ENCODE assay signal across 9 mouse cellular contexts in the genomic region with DNA sequence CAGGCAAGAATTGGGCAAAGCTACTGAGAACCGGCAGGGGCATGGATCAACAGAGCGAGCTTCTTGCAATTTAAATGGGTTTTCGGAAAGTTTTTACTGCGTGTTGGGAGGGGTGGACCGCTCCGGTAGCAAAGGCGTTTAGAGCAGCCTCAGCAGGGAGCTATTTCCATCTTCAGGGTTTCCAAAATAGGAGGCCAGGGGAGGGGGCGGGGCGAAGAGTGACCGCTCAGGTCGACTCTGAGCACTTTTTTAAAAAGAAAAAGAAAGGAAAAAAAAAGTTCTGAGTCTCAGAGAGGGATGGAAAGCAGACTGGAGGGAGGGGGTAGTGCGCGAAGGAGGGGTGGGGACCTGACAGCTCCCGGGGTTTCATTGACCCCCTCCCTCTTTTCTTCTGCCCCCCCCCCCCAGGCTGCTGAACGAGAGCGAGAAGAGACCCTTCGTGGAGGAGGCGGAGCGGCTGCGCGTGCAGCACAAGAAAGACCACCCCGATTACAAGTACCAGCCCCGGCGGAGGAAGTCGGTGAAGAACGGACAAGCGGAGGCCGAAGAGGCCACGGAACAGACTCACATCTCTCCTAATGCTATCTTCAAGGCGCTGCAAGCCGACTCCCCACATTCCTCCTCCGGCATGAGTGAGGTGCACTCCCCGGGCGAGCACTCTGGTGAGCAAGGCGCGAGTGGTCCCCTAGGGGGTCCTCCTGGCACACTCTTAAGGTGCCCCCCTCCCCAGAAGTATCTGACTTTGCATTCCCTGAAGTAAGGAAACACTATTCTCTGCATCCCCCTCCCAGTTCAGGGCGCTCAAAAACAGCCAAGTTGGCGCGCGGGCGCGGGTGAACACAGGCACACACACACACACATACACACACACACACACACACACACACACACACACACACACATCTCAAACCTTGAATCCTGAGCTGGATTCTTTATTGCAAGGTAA. TPM values are rescaled to one million over a fixed set of nuclear protein-coding genes. Genes with fewer than 3 reads are reported as not detected.
DNase-seq lines count a peak whose midpoint lies in the region; ATAC-seq and TF ChIP-seq lines count a peak whose summit lies in the region.
"Had no signal": no experiment of that assay in that cellular context is flagged by ENCODE, and none has a peak within 500 bp of the region (broad histone marks: within the 10 kb centered on the region; RNA-seq: fewer than 3 reads in every experiment).

No protein-coding gene starts in this region.

- H3K4me2 ChIP-seq in embryonic facial prominence, embryonic 14.5 days (ENCODE audit: low read depth, low read length): peak overlapping the region; percentile 81
- peak overlapping the region; percentile 84 for H3K4me2 ChIP-seq in intestine, postnatal 0 days (replicated peaks; ENCODE audit: low read depth)
- H3K4me2 ChIP-seq in neural tube, embryonic 14.5 days (ENCODE audit: low read depth, low read length): peak overlapping the region; percentile 93

- H3K4me3 ChIP-seq in C2C12 (ENCODE audit: insufficient read depth, poor library complexity, severe bottlenecking): peak overlapping the region; percentile 87
- peak overlapping the region; percentile 73 for H3K4me3 ChIP-seq in embryonic facial prominence, embryonic 14.5 days (ENCODE audit: low read depth, low read length)
- H3K4me3 ChIP-seq in intestine, postnatal 0 days (ENCODE audit: low read depth, low read length): peak overlapping the region; percentile 78
- peak overlapping the region; percentile 60 for H3K4me3 ChIP-seq in neural tube, embryonic 14.5 days (ENCODE audit: low read depth, low read length)

- intact Hi-C loops in heart, postnatal 14 days (cut with DNase I): loop anchor here (2.0 to 10.0 kb wide), 3 partner anchors 59 to 381 kb away; no protein-coding TSS in a partner anchor
- intact Hi-C loops in gastrocnemius, postnatal 36 days (cut with DNase I): loop anchor here (2.0 to 5.0 kb wide), 2 partner anchors 383 to 1246 kb away; no protein-coding TSS in a partner anchor

- H3K9ac ChIP-seq in embryonic facial prominence, embryonic 14.5 days (ENCODE audit: low read depth, low read length): peak overlapping the region; percentile 85
- peak overlapping the region; percentile 48 for H3K9ac ChIP-seq in intestine, postnatal 0 days (ENCODE audit: low read depth, low read length)
- peak overlapping the region; percentile 64 for H3K9ac ChIP-seq in neural tube, embryonic 14.5 days (replicated peaks; ENCODE audit: low read depth, low read length)

- TF ChIP-seq CTCF in C2C12 (IDR thresholded peaks at IDR 0.05; ENCODE audit: control insufficient read depth, insufficient read depth, insufficient read length): no peak
- no peak for TF ChIP-seq CTCF in intestine, postnatal 0 days (IDR thresholded peaks at IDR 0.05; ENCODE audit: low read depth)

- H3K9me3 ChIP-seq in embryonic facial prominence, embryonic 14.5 days (ENCODE audit: control insufficient read depth, low read length): no peaks in the 10 kb centered on the region
- no peaks in the 10 kb centered on the region for H3K9me3 ChIP-seq in intestine, postnatal 0 days (ENCODE audit: control insufficient read depth)
- no peaks in the 10 kb centered on the region for H3K9me3 ChIP-seq in neural tube, embryonic 14.5 days (ENCODE audit: control insufficient read depth, low read length)

- H3K27ac ChIP-seq in embryonic facial prominence, embryonic 14.5 days (replicated peaks; ENCODE audit: low read depth, low read length): peak overlapping the region; percentile 96
- peak overlapping the region; percentile 46 for H3K27ac ChIP-seq in intestine, postnatal 0 days (ENCODE audit: low read depth, low read length)
- H3K27ac ChIP-seq in neural tube, embryonic 14.5 days (ENCODE audit: low read depth, low read length): peak overlapping the region; percentile 52; the same call in 1 of the 2 replicates

- H3K79me3 ChIP-seq in C2C12 (ENCODE audit: low read depth): peaks cover 25% of the 10 kb centered on the region

- no peak for ATAC-seq in embryonic facial prominence, embryonic 14.5 days (ENCODE audit: low read depth)
- no peak for ATAC-seq in intestine, postnatal 0 days
- ATAC-seq in neural tube, embryonic 14.5 days (ENCODE audit: low read depth): no peak

- peak; percentile 91 for DNase-seq in heart, adult 11 months
- DNase-seq in heart, postnatal 14 days: no peak
- DNase-seq in embryonic facial prominence, embryonic 14.5 days (ENCODE audit: low spot score): peak; percentile 69
- no peak for DNase-seq in gastrocnemius, postnatal 36 days
- DNase-seq in right cerebral cortex, postnatal 36 days (ENCODE audit: low spot score in 2 of 2): no peak

- H3K79me2 ChIP-seq in C2C12 (ENCODE audit: control insufficient read depth, insufficient read depth): peaks cover 40% of the 10 kb centered on the region

- 1% methylated on average over 35 of the region's 42 CpGs for WGBS in embryonic facial prominence, embryonic 14.5 days
- under 1% methylated on average over 42 of the region's 42 CpGs for WGBS in intestine, postnatal 0 days
- WGBS in neural tube, embryonic 14.5 days: under 1% methylated on average over 42 of the region's 42 CpGs

- peak overlapping the region; percentile 79 for H3ac ChIP-seq in C2C12 (ENCODE audit: control insufficient read depth, insufficient read length, low read depth)

- H3K36me3 ChIP-seq in C2C12 (ENCODE audit: control insufficient read depth, insufficient read depth): peaks cover 29% of the 10 kb centered on the region
- H3K36me3 ChIP-seq in embryonic facial prominence, embryonic 14.5 days (ENCODE audit: control insufficient read depth, insufficient read depth, low read length): peaks cover 7% of the 10 kb centered on the region; the same call in 1 of the 2 replicates
- no peaks in the 10 kb centered on the region; the same call in 1 of the 2 replicates for H3K36me3 ChIP-seq in intestine, postnatal 0 days (ENCODE audit: control insufficient read depth, insufficient read depth)
- no peaks in the 10 kb centered on the region for H3K36me3 ChIP-seq in neural tube, embryonic 14.5 days (ENCODE audit: control insufficient read depth, insufficient read depth, low read length)

- no peaks in the 10 kb centered on the region for H3K27me3 ChIP-seq in C2C12 (ENCODE audit: control insufficient read depth, insufficient read depth, insufficient read length)
- H3K27me3 ChIP-seq in embryonic facial prominence, embryonic 14.5 days (replicated peaks; ENCODE audit: control insufficient read depth, insufficient read depth, low read length): peaks cover 15% of the 10 kb centered on the region
- H3K27me3 ChIP-seq in intestine, postnatal 0 days (replicated peaks; ENCODE audit: control insufficient read depth, insufficient read depth, low read length): peaks cover 18% of the 10 kb centered on the region
- no peaks in the 10 kb centered on the region for H3K27me3 ChIP-seq in neural tube, embryonic 14.5 days (ENCODE audit: control insufficient read depth, insufficient read depth, low read length)

- peaks cover 16% of the 10 kb centered on the region for H3K4me1 ChIP-seq in embryonic facial prominence, embryonic 14.5 days (ENCODE audit: control insufficient read depth, insufficient read depth, low read length)
- peaks cover 5% of the 10 kb centered on the region; the same call in 1 of the 2 replicates for H3K4me1 ChIP-seq in intestine, postnatal 0 days (replicated peaks; ENCODE audit: control insufficient read depth, insufficient read depth, low read length)
- peaks cover 16% of the 10 kb centered on the region for H3K4me1 ChIP-seq in neural tube, embryonic 14.5 days (ENCODE audit: control insufficient read depth, insufficient read depth, low read length)

TF ChIP-seq in C2C12, 6 proteins besides CTCF, POLR2A, EP300 and RAD21:
- TF ChIP-seq CEBPB (IDR thresholded peaks at IDR 0.05; ENCODE audit: low read depth) (no peak), MYOG (IDR thresholded peaks at IDR 0.05; ENCODE audit: control insufficient read depth, extremely low read depth, insufficient read length) (no peak), MAX (IDR thresholded peaks at IDR 0.05) (no peak), MYOD1 (IDR thresholded peaks at IDR 0.05; ENCODE audit: control insufficient read depth, insufficient read length, low read depth) (no peak), FOSL1 (IDR thresholded peaks at IDR 0.05; ENCODE audit: insufficient read depth, low read length, poor library complexity, severe bottlenecking) (no peak), USF1 (IDR thresholded peaks at IDR 0.05; ENCODE audit: low read depth) (no peak)

RNA-seq across cellular contexts. Expression of gene Sox9, which starts 1.6 kb away (rescaled TPM):
- 1 to 10 TPM; 2.7 to 2.8 TPM for total RNA-seq in heart, postnatal 14 days (2021)
- polyA plus RNA-seq in C2C12 (2012; fragmentation: generic; extraction: Trizol): 14.4 TPM
- 48.0 and 61.8 TPM in 2 replicates for polyA plus RNA-seq in embryonic facial prominence, embryonic 14.5 days (2014; fragmentation: Nextera tagmentation; extraction: Ambion mirVana)
- 15.9 and 16.6 TPM in 2 replicates for polyA plus RNA-seq in intestine, postnatal 0 days (2015; fragmentation: Nextera tagmentation; extraction: Ambion mirVana)
- 34.4 and 39.6 TPM in 2 replicates for polyA plus RNA-seq in neural tube, embryonic 14.5 days (2014; fragmentation: Nextera tagmentation; extraction: Ambion mirVana)
- total RNA-seq in gastrocnemius, postnatal 36 days (2021): 1 to 10 TPM; 2.2 to 2.4 TPM
- total RNA-seq: MEL had no signal

Comparison
In these comparisons a context has a peak if more than half of its experiments do, and no peak if none do; other contexts are left out.
1. DNase-seq: peak in heart, adult 11 months (single experiment) and embryonic facial prominence, embryonic 14.5 days (single experiment); none in heart, postnatal 14 days (0 of 2), gastrocnemius, postnatal 36 days (0 of 2) and right cerebral cortex, postnatal 36 days (0 of 2).
2. H3K27ac ChIP-seq: peak in every context shown above with its lines; median percentile 96 in embryonic facial prominence, embryonic 14.5 days; 52 in neural tube, embryonic 14.5 days; 46 in intestine, postnatal 0 days.
3. Peak in every context shown above with its lines, with median percentiles within 50 percentile points of each other: H3K4me3 ChIP-seq, H3K4me2 ChIP-seq and H3K9ac ChIP-seq.